Mouse (Mus musculus) liver, embryonic 13.5 days (tissue): Measurements from ENCODE around the gene Ubl4b. TPM values are rescaled to one million over a fixed set of nuclear protein-coding genes. Genes with fewer than 3 reads are reported as not detected.

Experiments used
- polyA plus RNA-seq: library from polyadenylated mRNA; unstranded; fragments of >200 nt; fragmentation: Nextera tagmentation; extraction: Ambion mirVana; gene quantifications from 2 replicates; pipeline ENCODE4 v1.2.1, GENCODE M21; 2015

Gene Ubl4b
- polyA plus RNA-seq, 1 experiment from 2014 or later: not detected

Other genes starting within 250 kb of the Ubl4b start
- gene Rbm15, start 221.4 kb downstream of the Ubl4b start, polyA plus RNA-seq: 9.6 and 11.9 TPM in 2 replicates
- gene Kcnc4, start 95.5 kb downstream of the Ubl4b start, polyA plus RNA-seq: not detected in 2 replicates
- 0.27 and 0.37 TPM in 2 replicates for gene Slc6a17, start 37.1 kb downstream of the Ubl4b start, polyA plus RNA-seq
- gene Alx3, start 40.0 kb upstream of the Ubl4b start, polyA plus RNA-seq: 0.25 and 0.45 TPM in 2 replicates
- gene Gm10961, start 76.2 kb upstream of the Ubl4b start, polyA plus RNA-seq: not detected in 2 replicates
- 10.4 and 10.6 TPM in 2 replicates for gene Strip1, start 76.6 kb upstream of the Ubl4b start, polyA plus RNA-seq
- gene Ahcyl1, start 141.5 kb upstream of the Ubl4b start, polyA plus RNA-seq: 28.2 and 32.2 TPM in 2 replicates
- 4.6 and 6.1 TPM in 2 replicates for gene Csf1, start 205.4 kb upstream of the Ubl4b start, polyA plus RNA-seq